Mouse (Mus musculus) kidney, adult 2 months (tissue): ENCODE data around the gene Srp9. TPM values are rescaled to one million over a fixed set of nuclear protein-coding genes. Genes with fewer than 3 reads are reported as not detected.
A peak's percentile ranks its signal among the peaks of the same experiment; 100 is the strongest.

ENCODE experiments used
- DNase-seq: peaks from one replicate; pipeline ENCODE4 v3.0.0; 2021
- H3K27ac ChIP-seq: fragments of 200-500 bp; 2 replicates; pipeline ENCODE4 v1.5.1; 2012; ENCODE audit warnings: low read depth, low read length, control low read depth, inconsistent platforms; ENCODE audit not compliant: insufficient read depth
- H3K27me3 ChIP-seq: fragments of 200-500 bp; replicated peaks from 2 replicates; pipeline ENCODE4 v1.6.1; 2012; ENCODE audit warnings: mild to moderate bottlenecking, moderate library complexity, low read length, inconsistent platforms; ENCODE audit not compliant: control insufficient read depth, insufficient read depth
- H3K36me3 ChIP-seq: fragments of 200-500 bp; 2 replicates; pipeline ENCODE4 v1.6.1; 2012; ENCODE audit warnings: mild to moderate bottlenecking, moderate library complexity, low read length, inconsistent platforms; ENCODE audit not compliant: control insufficient read depth, insufficient read depth
- H3K4me1 ChIP-seq: fragments of 200-500 bp; 2 replicates; pipeline ENCODE4 v1.6.1; 2011; ENCODE audit warnings: low read length; ENCODE audit not compliant: control insufficient read depth, insufficient read depth
- H3K4me3 ChIP-seq: fragments of 200-500 bp; 2 replicates; pipeline ENCODE4 v1.5.1; 2011; ENCODE audit warnings: mild to moderate bottlenecking, low read depth, low read length, control low read depth; ENCODE audit not compliant: insufficient read depth
- CTCF ChIP-seq: fragments of 200-500 bp; conservative IDR thresholded peaks from 2 replicates; pipeline ENCODE4 v1.5.1; 2011; ENCODE audit warnings: low read depth, mild to moderate bottlenecking, control low read depth, low read length, moderate library complexity, mixed read lengths; ENCODE audit not compliant: insufficient read depth, insufficient read length
- POLR2A ChIP-seq: fragments of 200-500 bp; IDR thresholded peaks from one replicate; pipeline ENCODE4 v1.6.1; 2011; ENCODE audit warnings: low read depth, low read length, control low read depth
- WGBS: fragments of 180-500 bp; shearing (Covaris S2); methylation state at CpG from one replicate; pipeline ENCODE4 v1.1.7; 2018; 5-methylcytosine and 5-hydroxymethylcytosine counted together
- polyA plus RNA-seq: library from polyadenylated mRNA; depleted of rRNA; stranded (reverse); fragments of >200 nt; gene quantifications from 2 replicates; pipeline ENCODE4 v1.2.3, GENCODE M21; 2012; rRNA removed

Gene Srp9
- 44.0 and 52.8 TPM in 2 replicates for polyA plus RNA-seq

DNA sequence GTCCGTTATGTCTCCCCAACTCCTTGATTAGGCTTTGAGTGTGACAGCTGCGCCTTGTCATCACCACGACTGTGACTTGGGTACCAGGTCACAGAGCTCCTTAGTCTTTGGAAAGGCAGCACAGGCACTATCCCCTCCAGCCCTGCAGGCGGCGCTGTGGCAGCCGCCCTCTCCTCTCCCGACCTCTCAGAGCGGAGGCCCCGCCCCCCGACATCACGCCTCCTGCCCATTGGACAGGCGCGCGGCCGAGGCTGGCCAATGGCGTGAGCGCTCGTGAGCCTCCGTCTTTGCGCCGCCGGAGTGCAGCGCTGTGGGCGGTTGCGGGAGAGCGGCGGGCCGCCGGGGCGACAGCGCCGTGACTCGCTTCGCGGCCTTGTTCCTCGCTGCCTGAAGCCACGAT lies at the start of gene Srp9:
Gene Srp9, plus strand, starts transcription at position 232 of the 400 bp plus-strand sequence.
- Histone ChIP-seq H3K27ac (peak within 1 kb of the TSS; percentile 29), H3K4me3 (peak within 1 kb of the TSS; percentile 75), H3K4me1 (peaks cover 9% of the 10 kb centered on the region), H3K36me3 (no peaks in the 10 kb centered on the region; the same call in 1 of the 2 replicates), H3K27me3 (no peaks in the 10 kb centered on the region)
- no peak for TF ChIP-seq POLR2A
- TF ChIP-seq CTCF: peak; percentile 92
- WGBS: under 1% methylated on average over 37 of the region's 37 CpGs
- DNase-seq: peak; percentile 99

DNA sequence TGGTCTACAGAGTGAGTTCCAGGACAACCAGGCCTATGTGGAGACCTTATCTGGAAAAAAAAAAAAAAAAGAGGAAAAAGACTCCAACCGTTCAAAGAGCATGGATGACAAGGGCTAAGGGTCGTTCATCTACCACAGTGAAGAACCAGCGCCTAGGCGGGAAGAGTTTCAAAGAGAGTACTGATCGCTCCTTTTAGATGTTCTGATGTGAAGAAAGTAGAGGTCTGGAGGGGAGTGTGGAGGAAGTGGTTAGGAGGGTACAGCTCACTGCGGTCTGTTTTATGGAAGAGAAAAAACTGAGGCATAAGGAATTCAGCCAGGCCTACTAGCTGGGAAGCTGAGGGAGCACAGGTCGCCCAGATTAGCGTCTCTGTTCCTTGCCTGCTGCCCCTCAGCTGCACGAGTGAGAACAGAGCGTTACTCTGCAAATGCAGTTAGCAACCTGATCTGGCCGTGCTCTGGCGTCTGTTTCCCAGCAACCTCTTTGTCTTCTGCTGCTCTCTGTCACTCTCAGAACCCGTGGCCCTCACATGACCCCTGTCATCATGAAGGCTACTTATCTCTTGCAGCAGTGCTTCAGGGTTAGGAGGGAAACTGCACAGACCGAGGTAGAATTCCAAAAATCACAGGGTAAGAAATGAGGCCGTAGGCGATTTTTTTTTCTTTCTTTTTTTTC lies 42.7 kb upstream of the Srp9 start:
- no peak overlapping the region for H3K4me3 ChIP-seq
- no peak overlapping the region for H3K27ac ChIP-seq
- no peak for TF ChIP-seq POLR2A
- no peak for TF ChIP-seq CTCF
- no peaks in the 10 kb centered on the region for H3K4me1 ChIP-seq
- no peak for DNase-seq
- no peaks in the 10 kb centered on the region for H3K36me3 ChIP-seq
- no peaks in the 10 kb centered on the region for H3K27me3 ChIP-seq
- whole genome bisulfite sequencing: 46% methylated on average over 16 of the region's 16 CpGs

DNA sequence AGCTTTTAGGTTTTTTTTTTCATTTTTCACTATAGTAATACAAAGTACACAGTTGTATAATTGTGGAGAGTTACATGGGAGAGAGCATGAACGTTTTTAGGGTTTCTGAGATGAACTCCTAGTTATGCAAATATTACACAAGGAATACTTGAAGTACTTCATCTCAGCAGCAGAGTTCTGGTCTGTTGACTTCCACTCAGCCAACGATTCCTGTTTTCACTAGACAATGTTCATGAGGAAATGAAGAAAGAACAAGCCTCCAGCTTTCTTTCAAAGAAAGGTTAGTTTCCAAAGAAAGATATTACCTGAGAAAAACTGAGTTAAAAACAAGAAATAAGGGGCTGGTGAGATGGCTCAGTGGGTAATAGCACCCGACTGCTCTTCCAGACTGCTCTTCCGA lies 41.1 kb upstream of the Srp9 start:
- Histone ChIP-seq H3K27ac (no peak overlapping the region), H3K27me3 (no peaks in the 10 kb centered on the region), H3K4me1 (0 out of 2 replicates have a peak, but pooled peaks cover 2% of the 10 kb centered on the region), H3K4me3 (no peak overlapping the region), H3K36me3 (no peaks in the 10 kb centered on the region)
- 69% methylated on average over 4 of the region's 4 CpGs for WGBS
- TF ChIP-seq CTCF (no peak), POLR2A (no peak)
- DNase-seq: no peak

DNA sequence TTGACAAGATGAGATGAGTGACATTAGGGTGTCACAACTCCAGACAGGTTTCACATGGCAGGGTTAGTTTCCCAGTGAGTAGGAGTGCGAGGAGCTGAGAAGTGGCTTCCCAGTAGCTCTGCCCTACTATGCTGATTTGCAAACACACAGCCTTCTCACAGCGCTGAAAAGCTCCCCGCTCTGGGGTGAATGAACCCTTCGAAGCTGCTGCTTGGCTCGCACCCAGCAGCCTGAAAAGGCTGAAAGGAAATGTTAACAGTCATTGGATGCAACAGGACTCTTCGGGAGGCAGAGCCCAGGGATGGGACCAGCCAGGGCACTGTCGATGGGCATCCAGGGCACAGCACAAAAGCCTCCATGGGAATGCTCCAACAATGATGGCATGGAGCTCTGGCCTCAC lies 37.8 kb upstream of the Srp9 start:
- no peak overlapping the region for H3K27ac ChIP-seq
- TF ChIP-seq CTCF: no peak
- no peak for TF ChIP-seq POLR2A
- WGBS: 42% methylated on average over 7 of the region's 7 CpGs
- H3K27me3 ChIP-seq: no peaks in the 10 kb centered on the region
- H3K36me3 ChIP-seq: no peaks in the 10 kb centered on the region
- no peak overlapping the region for H3K4me3 ChIP-seq
- peaks cover 12% of the 10 kb centered on the region for H3K4me1 ChIP-seq
- DNase-seq: no peak

DNA sequence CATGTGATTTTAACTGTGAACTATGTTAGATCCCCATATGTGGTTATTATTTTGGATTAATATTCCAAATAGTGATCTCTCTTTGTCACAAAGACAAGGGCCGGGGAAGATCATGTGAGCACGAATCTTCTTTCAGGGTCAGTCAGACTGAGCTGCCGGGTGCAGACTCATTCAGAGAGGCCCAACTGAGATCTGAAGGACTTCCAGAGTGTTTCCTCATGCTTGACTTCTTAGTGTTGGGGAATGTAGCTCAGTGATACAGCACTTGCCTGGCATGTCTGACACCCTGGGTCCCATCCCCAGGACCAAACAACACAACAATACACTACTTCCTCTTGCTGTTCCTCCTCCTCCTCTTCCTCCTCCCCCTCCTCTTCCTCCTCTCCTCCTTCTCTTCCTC lies 37.2 kb upstream of the Srp9 start:
- no peak for DNase-seq
- no peak for TF ChIP-seq CTCF
- no peak for TF ChIP-seq POLR2A
- 95% methylated on average over 3 of the region's 3 CpGs for whole genome bisulfite sequencing
- peaks cover 12% of the 10 kb centered on the region for H3K4me1 ChIP-seq
- H3K4me3 ChIP-seq: no peak overlapping the region
- H3K27me3 ChIP-seq: no peaks in the 10 kb centered on the region
- no peak overlapping the region for H3K27ac ChIP-seq
- no peaks in the 10 kb centered on the region for H3K36me3 ChIP-seq

DNA sequence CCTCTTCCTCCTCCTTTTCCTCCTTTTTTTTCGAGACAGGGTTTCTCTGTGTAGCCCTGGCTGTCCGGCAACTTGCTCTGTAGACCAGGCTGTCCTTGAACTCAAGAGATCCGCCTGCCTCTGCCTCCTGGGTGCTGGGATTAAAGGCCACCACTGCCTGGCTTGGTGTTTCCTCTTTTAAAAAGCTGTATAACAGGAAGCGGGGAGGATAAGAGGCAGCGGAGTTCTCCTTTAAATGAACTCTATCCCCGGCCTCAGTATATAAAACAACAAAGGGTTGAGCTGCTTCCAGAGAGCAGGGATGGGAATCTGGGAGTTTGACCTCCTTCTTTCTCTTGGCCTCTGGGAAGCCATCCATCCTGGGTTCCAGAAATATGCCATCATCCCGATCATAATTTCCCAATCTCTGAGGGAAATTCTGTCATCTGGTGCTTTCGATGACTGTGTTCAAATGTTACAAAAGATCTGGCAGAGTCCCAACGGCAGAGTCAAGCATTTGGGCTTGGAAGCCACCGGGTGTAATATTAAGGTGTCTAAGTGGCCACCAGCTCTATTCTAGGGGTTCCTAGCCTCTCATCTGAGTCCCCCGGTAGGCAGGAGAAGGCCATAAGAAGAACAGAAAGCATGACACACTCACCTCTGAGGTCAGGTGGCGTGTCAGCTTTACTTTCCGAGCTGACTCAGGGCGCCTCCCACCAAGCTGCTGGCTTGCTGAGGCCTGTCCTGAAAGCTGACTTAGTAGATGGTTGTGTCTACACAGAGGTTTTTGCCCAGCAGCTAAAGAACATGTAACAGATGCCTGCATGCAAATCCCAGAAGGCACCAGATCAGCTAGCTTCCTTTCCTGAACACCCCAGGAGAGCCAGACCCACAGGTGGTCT lies 36.5 kb upstream of the Srp9 start:
- Histone ChIP-seq H3K36me3 (no peaks in the 10 kb centered on the region), H3K4me1 (peaks cover 12% of the 10 kb centered on the region), H3K27me3 (no peaks in the 10 kb centered on the region), H3K4me3 (no peak overlapping the region), H3K27ac (no peak overlapping the region)
- TF ChIP-seq POLR2A (no peak), CTCF (no peak)
- WGBS: 82% methylated on average over 14 of the region's 14 CpGs
- DNase-seq: no peak

DNA sequence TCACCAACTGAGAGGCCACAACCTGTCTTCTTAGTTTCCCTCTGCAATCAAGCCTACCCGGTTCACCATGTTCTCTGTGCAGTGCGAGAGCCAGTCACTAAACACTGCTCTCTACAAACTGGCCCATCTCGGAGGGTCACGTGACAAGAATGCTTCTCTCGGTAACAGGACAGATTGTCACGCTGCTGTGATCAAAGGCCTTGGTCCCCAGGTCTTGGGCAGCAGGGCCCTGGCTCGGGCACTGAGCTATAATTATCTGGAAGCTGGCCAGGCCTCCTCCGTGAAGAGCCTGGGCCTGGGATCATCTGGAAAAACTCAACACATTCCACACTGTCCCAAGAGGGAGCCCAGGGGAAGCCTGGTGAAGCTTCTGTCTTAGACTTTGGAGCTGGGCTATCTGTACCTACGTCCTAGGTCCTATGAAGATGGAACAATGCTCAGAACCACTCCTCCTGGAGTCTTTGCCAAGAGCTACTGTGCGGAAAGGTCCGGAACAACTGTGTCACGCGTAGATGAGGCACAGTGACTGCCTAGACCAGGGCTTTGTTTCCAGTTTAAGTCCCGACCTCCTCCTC lies 35.6 kb upstream of the Srp9 start:
- H3K4me1 ChIP-seq: peaks cover 12% of the 10 kb centered on the region
- no peaks in the 10 kb centered on the region for H3K27me3 ChIP-seq
- peak; percentile 61 for DNase-seq

More for the DNA sequence above, 35.6 kb upstream of the Srp9 start:
- TF ChIP-seq POLR2A (no peak), CTCF (no peak)
- Histone ChIP-seq H3K4me3 (no peak overlapping the region), H3K36me3 (no peaks in the 10 kb centered on the region), H3K27ac (no peak overlapping the region)
- WGBS: 32% methylated on average over 14 of the region's 14 CpGs
